Mouse (Mus musculus) embryo, embryonic 10.5 days (tissue): ENCODE results near the gene Pgpep1l.
A peak's percentile ranks its signal among the peaks of the same experiment; 100 is the strongest.

ENCODE experiments used
- DNase-seq: peaks from one replicate; pipeline ENCODE4 v3.0.0-alpha.2; 2015; ENCODE audit warnings: low spot score

Gene Pgpep1l

DNA sequence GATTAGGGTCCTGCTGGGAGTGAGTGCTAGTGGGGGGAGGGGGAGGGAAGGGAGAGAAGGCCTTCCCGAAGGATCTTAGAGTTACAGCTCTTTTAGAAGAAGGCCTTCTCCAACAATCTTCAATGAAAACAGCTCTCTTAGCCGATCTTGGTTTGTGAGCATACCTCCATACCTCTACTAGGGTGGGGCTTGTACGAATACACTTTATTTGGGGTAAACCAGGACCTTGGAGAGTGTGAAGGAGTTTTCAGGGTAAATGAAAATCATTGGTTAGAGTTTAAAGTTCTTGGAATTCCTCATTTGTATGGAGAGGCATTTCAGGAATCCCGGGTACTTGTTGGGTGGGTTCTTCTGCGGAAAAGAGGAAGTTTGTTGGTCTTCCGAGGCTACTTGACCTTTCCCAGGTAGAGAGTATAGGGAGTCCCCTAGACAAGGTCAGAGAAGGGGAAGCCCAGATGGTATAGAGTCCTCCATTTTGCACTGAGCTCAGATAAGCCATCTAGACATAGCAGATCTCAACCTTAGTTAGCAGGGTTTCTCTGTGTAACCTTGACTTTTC, 4.4 kb downstream of the Pgpep1l start:
- DNase-seq = no peak

DNA sequence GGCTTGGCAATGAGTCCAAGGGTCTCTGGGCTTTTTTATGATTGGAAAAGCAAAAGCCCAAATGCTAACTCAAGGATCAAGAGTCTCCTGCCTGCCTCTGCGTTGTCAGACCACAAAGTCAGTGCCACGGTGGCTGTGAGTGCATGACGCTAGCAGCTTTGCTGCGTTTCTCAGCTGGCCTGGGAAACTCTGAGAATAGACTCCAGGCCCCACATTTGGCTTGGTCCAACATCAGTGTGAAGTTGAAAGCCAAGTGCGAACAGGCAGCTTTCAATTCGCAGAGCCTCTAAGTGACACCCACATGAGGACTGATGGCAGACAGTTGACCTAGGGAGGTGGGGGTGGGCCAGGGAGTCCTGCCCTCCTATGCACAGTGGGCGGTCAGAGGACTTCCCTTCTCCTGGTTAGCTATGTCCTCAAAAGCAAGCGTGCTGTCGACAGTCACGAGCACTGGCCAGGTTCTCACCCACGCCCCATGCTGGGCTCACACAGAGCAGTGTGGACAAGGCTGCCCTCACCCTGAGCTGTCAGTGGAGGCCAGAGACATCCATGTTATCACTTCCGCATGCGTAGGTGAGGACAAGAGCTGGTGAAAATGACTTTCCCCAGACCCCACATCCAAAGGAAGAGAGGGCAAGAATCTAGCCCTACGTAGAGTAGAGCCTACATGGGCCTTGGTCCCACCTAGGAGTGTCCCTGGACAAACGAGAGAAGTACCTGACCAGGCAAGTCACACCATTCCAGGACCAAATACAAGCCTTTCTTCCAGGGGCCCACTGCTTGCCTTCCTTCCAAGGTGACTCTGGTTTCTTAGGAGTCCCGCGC, 5.5 kb downstream of the Pgpep1l start:
- DNase-seq = no peak

GRCm38 (mm10) chr7:68257767-68258166, 6.3 kb downstream of the Pgpep1l start:
- DNase-seq = no peak

DNA sequence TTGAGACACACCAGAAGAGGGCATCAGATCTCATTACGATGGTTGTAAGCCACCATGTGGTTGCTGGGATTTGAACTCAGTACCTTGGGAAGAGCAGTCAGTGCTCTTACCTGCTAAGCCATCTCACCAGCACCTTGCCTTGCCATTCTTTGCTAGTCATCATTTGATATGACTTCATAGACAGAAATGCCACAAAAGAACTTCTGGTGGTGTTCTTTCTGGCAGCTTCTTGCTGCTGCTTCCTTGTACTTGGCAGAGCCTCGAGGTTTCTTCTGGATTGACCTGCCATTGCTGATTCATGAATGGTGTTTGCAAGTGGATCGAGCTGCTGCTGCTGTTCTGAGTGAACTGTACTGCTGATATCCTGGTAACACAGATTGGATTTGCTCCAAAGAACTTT, 13.1 kb downstream of the Pgpep1l start:
- DNase-seq = no peak

DNA sequence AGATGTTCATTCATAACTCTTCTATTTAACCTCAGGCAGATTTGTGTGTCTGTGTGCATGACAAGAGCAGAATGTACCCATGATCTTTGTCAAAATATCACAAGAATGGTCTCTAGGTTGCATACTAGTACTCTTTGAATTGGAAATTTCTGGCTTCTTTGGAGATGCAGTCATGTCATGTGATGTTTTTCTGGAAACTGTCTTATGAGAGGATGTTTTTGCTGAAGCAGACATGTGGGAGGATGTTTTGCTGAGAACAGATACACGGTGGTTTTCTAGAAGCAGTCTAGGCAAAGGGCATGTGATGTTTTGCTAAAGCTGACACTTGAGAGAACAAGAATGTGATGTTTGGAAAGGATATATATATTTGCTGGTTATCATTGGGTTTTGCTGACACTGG, 13.6 kb downstream of the Pgpep1l start:
- no peak for DNase-seq

DNA sequence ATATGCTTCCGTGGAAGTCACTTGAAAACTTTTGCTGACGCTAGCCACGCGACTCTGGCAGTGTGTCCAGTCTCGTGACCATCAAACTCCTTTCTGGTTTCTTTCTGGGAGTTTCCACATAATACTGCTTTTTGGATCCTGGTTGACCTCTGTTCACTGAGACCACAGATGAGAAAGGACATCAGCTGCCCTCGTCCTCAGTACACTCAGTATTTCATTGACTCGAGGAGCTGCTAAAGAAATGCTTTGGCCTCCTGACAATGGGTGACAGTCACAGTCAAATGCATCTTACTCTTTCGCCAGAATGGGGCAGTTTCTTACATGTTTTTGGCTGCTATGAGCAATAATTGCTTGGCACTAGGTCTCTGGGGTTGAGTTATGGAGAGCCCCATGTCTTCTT, 17.8 kb downstream of the Pgpep1l start:
- no peak for DNase-seq

DNA sequence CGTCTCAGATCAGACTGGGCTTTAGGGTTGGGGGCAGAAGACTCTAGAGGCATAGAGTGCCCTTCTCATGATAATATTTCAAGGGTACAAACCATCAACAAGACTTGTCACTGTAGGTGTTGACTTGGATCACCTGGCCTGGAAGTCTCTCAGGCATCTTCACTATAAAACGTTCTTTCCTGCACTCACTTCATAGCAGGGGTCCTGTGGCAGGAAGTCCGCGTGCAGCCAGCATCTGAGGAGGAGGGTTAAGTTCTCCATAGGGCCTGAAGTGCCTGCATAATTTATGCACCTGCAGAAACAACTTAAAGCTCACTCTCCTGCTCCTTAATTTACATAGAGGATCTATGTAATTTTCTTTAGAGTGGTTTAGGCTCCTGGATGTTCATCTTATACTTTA, 18.4 kb downstream of the Pgpep1l start:
- no peak for DNase-seq

DNA sequence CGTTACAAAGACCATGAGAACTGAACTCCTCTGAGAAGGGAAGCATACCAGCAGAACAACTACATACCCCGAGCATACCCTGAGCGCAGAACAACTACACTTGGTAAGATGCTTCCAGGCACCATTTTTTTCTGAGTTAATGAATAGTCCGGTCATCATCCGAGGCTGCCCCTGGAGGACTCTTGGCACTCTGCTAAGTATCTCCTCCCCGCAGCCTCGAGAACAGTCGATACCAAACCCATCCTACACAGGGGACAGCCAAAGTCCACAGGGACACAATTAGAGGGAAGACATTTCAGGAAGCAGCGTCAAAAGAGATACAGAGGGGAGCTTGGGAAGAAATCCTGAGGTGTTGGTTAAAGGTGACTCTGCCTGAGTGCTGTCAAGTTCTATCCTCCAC, 22.8 kb downstream of the Pgpep1l start:
- no peak for DNase-seq

DNA sequence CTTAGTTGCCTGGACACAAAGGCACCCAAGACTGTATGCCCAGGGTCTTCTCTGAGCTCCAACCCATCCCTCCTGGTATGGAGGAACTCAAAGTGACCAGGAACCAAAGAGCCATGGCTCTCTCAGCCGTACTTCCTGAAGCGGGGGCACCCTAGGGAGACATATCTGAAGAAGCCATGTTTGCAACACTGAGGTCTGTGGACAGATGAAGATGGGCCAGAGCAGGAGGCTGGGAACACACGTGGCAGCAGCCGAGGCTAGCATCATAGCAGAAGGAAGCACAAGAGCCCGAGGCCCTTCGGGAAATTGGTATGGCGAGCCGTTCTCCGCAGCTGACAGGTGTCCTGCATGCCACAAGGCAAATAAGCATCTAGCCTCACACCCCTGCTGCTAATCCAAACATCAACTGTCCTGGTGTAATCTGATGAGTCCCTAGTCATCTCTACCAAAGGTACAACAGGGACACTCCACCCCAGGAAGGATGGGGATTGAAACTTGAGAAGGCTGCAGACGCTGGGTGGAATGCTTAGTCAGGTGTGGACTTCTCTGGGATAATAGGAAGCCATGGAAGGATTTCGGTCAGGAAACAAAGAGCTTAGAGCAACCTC, 24.7 kb downstream of the Pgpep1l start:
- no peak for DNase-seq

- no peak for DNase-seq
Observed at GRCm38 (mm10) chr7:68236817-68237216, 27.2 kb downstream of the Pgpep1l start.

- peak; percentile 73 for DNase-seq
Observed at GRCm38 (mm10) chr7:68233619-68234223, 30.3 kb downstream of the Pgpep1l start.

GRCm38 (mm10) chr7:68232521-68232920, 31.5 kb downstream of the Pgpep1l start:
- no peak for DNase-seq

DNA sequence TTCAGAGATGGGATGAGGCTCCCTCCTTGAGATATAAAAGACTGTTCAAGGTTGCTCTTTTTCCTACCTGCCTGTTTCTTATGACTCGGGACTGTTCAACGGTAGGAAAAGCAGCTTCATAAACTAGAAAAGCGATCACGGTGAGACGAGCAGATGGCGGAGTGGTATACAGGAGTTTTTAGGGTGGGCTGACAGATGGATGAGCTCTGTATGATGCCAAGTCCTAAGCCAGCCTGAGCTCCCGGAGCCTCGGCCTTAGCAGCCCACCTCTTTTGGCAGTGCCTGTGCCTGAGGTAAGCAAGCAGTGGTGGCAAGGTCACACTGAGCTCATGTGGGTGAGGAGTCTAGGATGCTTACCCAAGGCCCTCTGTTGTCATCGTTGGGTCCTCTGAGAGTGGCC, 33.2 kb downstream of the Pgpep1l start:
- DNase-seq = no peak

- peak; percentile 35 for DNase-seq
Observed at GRCm38 (mm10) chr7:68228491-68228890, 35.5 kb downstream of the Pgpep1l start.

DNA sequence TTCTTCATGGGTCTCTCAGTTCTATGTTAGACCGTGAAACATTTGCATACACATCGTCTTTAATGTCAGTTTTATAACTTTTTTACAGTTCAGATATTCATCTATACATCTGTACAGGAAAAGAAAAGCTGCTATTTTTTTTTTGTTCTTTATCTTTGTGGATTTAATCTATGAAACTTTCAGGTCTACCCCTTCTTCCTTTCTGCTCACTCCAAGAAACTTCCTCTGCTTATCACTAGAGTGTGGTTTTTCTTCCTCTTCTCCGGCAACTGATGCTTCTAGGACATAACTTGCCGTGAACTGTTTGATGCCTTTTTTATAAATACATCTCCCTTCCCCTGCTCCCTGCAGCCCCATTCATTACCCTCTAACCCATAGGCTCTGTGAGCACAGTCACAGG, 36.4 kb downstream of the Pgpep1l start:
- DNase-seq = no peak

GRCm38 (mm10) chr7:68227021-68227420, 37.0 kb downstream of the Pgpep1l start:
- DNase-seq = no peak

DNA sequence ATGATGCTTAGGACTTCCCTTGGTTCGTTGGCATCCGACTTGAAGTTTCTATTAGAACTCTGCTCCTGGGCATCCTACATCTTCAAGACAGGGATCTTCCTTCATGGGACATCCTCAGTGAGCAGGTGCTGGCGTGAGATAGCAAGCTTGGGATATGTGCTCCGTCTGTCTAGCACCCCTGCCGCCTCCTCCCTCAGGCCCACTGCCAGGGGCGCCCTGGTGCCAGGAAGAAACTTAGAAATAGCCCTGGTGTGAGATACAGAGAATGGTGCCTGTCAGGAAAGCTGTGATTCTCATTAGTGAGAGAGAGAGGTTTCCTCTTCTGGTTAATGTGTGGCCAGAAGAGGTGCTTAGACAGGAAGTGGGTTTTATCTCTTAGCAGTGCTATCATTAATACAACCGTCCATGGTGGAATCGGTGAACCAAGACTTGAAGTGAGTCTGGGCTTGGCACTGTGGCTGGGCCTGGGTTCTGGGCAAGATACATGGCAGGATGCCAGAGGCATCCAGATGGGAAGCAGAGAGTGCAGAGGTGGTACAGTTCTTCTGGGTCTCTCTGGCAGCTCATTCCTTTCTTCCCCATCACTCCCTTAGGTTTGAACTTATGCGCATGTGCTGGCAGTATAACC, 38.5 kb downstream of the Pgpep1l start:
- DNase-seq = no peak

DNA sequence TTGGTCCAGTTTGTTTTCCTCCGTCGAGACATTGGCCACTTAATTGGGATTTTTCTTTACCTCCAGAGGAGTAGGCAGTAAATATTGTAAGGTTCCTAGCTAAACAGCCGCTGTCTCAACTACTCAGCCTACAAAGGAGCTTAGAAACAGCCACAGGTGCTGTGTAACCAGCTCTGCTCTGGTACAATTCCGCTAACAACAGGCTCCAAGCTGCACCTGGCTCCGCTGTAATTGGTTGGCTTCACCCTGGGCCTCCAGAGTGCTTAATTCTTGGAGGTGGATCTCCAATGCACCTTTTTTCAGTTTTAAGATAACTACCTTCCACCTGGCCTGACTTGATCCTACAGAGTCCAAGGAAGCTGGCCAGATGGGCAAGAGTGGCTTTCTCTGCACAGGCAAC, 40.0 kb downstream of the Pgpep1l start:
- no peak for DNase-seq

DNA sequence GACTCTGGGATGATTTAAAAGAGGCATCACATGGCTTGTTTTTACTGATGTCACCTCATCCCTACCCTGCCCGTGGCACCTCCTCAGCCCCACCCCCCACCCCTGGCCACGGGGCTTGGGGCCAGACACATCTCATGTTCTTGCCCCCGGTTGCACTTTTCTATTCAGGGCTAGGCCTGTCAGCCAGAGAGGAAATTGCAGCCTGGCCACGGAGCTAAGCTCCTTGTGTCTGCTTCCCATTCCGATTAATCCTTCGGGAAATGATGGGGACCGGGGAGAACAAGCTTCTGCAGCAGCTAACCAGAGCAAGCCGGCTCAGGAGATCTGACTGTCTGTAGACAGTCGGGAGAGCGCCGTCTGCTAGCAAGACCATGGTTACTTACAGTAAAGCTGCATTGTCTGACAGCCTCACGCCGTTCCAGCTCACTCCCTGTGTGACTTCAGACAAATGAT, 40.7 kb downstream of the Pgpep1l start:
- DNase-seq = peak; percentile 45

DNA sequence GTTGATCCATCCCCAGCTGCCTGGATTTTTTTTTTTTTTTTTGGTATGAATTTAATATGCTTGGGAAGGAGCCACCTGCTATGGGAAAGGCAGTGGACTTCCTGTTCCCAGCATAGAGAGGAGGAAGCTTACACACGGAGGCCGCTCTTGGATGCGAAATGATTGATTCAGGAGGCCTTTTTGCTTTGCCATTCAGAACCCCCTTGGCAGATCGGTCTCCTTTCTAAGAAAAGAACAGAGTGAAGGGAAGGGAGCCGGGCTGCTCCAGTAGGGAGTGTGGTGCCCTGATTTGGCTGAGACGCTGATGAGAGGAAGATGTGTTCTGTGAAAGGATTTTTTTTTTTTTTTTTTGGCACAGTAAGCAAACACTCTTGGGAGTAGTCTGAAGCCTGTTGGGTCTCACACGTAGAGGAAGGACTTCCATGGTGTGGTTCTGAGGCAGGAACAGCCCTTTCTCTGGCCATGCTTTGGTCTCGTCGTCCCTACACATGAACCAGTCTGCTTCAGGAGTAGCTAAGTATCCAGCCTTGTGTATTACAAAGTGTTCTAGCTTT, 42.3 kb downstream of the Pgpep1l start:
- DNase-seq = no peak

- DNase-seq = no peak
Observed at GRCm38 (mm10) chr7:68218879-68219278, 45.2 kb downstream of the Pgpep1l start.

DNA sequence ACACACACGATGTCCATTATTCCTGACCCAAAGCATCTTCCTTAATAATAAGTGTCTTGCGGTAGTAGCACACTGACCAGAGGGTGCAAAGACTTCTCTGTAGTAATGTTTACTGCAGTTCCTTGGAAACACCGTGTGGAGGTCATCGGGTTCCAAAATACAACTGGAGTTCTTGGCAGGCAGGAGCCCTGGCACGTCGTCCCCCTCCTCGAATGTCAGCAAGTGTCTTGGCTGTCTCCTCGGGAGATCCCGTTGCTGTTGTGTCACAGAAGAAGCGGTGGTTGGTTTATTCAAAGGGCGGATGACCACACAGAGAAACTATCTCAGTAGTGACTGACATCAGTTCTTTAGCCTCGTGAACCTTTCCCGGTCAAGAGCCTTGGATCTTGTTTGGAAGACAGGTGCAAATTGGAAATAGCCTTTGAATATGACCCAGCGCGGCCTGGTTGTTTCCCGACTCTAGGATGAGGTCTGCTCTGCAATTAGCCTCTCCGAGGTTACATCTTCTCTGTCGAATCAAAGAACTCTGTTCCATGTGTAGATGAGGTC, 48.4 kb downstream of the Pgpep1l start:
- no peak for DNase-seq
